Mouse (Mus musculus) right cerebral cortex, adult 18-20 months (tissue): ENCODE results near the gene Eapp.
"Not testable (repeated sequence)": the region's sequence is repeated elsewhere in the genome, so short reads cannot be mapped to it uniquely, and the experiment has no call there.

Source experiments
- DNase-seq: peaks from one replicate; pipeline ENCODE4 v3.0.0; 2022; ENCODE audit warnings: mixed read lengths

Eapp gene

GRCm38 (mm10) chr12:54695511-54696241 is at the start of gene Eapp:
Gene Eapp (minus strand): TSS chr12:54695897.
- peak; percentile 98 for DNase-seq

DNA sequence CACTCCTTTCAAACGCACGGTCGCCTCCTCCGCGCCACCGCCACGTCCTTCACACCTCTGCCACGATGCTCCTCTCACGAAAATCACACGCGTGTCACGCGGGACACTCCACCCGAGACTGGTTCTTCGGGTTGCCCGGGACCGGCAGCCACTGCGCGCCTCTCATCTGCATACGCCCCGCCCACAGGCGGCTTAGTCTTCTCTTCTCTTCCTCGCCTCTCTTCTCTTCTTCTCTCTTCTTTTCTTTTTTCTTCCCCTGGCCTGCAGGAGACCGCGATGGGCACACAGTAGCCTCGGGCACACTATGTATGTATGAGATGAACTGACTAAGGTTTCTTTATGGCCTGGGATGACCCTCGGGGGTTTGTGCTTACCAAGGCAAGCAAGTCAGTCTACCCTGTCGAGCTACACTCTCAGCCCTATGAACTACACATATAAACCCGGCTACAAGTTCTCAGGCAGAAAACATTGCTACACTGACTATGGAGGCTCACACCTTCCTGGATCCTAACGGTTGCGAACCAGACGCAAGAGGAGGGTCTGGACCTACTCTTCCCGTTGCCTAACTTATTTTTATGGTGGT is 43.1 kb upstream of the Eapp start:
- DNase-seq: not testable (repeated sequence)

DNA sequence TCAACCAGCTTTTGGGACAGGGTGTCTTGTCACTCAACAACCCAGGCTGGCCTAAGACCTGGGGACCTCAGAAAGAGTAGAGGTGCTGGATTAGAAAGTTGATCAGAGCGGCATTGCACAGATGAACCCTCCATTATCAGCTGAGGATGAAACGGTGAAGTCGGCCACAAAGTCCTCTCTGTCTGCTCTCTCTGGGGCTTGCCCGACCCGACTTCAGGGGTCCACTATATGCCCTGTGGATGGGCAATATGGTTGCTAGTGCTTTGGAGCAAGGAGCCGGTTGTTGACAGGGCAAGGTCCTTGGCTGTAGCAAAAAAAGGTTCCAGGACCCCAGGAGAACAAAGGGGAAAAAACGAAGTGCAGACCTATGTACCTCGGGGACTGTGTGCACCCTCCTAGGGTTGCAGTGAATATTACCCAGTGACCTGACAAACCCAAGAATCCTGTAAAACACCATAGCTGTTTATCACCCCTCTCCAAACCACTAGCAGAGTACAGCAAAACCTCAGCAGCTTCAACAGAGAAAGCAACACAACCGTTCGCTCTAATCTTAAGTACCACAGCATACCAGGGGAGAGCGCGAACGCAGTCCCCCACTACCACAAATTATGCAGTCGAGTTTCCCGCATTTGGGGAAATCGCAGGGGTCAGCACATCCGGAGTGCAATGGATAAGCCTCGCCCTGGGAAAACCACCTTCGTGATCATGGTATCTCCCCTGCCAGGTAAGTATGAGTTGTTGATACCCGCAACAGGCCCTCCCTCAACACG is 42.4 kb upstream of the Eapp start:
- DNase-seq: not testable (repeated sequence)

GRCm38 (mm10) chr12:54734307-54735131 is 38.8 kb upstream of the Eapp start:
- not testable (repeated sequence) for DNase-seq

- not testable (repeated sequence) for DNase-seq
Measured at GRCm38 (mm10) chr12:54729140-54730059, 33.7 kb upstream of the Eapp start.

GRCm38 (mm10) chr12:54718871-54719786 is 23.4 kb upstream of the Eapp start:
- not testable (repeated sequence) for DNase-seq

GRCm38 (mm10) chr12:54717516-54717915 is 21.8 kb upstream of the Eapp start:
- not testable (repeated sequence) for DNase-seq

DNA sequence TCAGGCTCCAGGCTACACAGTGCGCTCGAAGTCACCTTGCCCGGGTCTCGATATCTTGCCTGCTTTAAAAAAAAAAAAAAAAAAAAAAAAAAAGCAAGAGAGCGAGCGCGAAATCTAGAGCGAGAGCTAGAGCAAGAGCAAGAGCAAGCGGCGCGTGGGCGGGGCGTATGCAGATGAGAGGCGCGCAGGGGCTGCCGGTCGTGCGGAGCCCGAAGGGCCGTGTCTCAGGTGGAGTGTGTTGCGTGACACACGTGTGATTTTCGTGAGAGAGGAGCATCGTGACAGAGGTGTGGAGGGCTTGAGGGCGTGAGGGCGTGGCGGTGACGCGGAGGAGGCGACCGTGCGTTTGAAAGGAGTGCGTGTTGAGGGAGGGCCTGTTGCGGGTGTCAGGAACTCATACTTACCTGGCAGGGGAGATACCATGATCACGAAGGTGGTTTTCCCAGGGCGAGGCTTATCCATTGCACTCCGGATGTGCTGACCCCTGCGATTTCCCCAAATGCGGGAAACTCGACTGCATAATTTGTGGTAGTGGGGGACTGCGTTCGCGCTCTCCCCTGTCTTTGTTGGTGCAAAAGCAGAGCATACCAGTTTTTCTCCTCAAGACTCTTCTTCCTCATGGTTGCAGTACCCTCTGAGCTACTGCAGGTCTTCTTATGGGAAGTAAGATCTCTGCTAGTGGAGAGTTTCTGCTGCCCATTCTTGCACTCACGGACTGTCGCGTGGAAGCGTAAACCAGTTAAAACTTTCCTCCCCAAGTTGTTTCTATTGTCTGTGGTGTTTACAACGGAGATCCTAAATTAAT is 18.3 kb upstream of the Eapp start:
- peak; percentile 69 for DNase-seq

GRCm38 (mm10) chr12:54710494-54710879 is 14.8 kb upstream of the Eapp start:
- DNase-seq: not testable (repeated sequence)

- not testable (repeated sequence) for DNase-seq
Measured at GRCm38 (mm10) chr12:54709691-54710493, 14.2 kb upstream of the Eapp start.

- DNase-seq: no peak
Measured at GRCm38 (mm10) chr12:54699394-54699793, 3.7 kb upstream of the Eapp start.

DNA sequence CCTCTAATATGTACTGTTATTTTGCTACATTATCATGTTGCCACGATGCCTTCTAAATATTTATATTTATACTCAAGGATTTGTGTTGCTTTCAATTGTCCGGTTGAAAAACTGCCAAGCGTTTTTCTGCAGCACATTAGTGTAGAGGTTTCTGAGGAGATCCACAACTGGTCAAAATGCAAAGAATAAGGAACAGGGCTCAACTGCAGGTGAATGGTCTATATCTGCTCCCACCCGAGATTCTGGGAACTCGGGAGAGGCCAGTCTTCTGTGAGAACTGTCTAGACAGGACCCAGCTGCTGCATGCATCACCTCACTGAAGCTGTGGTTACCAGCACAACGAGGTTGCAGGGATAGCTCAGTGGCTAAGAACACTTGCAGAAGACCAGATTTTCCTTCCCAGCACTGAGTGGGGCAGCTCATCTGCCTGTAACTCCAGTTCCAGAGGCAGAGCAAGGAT is 2.1 kb upstream of the Eapp start:
- no peak for DNase-seq

DNA sequence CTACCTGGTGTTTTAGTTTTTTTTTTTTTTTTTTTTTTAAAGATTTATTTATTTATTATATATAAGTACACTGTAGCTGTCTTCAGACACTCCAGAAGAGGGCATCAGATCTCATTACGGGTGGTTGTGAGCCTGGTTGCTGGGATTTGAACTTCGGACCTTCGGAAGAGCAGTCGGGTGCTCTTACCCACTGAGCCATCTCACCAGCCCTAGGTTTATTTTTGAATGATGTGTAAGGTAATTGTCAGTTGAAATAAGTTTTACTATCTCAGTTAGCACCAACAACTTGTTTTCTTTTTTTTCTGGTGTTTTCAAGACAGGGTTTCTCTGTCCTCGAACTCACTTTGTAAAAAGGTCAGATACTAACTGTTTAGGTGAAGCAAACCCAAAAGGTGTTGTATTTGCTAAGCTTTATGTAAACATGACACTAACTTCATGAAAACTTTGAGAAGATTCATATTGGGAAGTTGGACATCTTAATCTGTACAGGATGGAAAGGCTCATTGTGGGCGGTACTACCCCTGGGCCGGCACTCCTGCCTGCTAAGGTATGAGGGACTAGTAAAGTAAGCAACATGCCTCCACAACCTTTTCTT is 1.4 kb upstream of the Eapp start:
- no peak for DNase-seq

GRCm38 (mm10) chr12:54696242-54697002 is 725 bp upstream of the Eapp start:
- DNase-seq: peak; percentile 95

- DNase-seq: no peak
Measured at GRCm38 (mm10) chr12:54694847-54695510, 718 bp downstream of the Eapp start.

DNA sequence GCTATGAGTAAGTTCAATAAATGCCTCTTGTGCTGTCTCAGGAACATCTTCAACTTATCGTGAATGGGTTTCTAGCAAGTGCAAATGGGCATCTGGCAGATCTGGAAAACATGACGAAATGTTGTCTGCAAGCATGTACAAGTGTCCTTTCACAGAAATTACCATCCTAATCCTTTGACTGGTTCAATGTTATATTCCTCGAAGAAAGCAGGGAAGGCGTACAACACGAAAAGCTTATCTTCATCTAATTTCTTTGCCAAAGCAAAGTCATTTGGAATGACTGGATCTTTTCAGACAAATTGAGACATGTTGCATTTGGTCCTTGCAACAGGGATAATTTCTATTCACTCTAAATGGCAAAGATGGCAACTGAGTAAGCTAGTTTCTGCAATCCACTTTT is 6.6 kb downstream of the Eapp start:
- no peak for DNase-seq

DNA sequence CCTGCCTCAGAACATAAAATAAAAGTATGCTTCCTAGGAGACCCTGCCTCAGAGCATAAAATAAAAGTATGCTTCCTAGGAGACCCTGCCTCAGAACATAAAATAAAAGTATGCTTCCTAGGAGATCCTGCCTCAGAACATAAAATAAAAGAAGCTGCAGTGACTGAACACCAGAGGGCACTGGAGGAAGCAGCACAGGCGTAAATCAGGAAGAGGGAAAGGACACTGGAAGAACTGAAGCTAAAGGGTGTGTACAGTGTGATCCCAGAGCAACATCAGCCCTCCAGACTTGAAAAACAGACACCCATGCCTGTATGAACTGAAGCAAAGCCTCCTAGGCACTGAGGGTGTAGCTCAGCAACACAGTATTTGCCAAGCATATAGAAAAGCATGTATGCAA is 12.5 kb downstream of the Eapp start:
- no peak for DNase-seq
